ENCODE assay signal across 13 mouse cellular contexts in the genomic region with DNA sequence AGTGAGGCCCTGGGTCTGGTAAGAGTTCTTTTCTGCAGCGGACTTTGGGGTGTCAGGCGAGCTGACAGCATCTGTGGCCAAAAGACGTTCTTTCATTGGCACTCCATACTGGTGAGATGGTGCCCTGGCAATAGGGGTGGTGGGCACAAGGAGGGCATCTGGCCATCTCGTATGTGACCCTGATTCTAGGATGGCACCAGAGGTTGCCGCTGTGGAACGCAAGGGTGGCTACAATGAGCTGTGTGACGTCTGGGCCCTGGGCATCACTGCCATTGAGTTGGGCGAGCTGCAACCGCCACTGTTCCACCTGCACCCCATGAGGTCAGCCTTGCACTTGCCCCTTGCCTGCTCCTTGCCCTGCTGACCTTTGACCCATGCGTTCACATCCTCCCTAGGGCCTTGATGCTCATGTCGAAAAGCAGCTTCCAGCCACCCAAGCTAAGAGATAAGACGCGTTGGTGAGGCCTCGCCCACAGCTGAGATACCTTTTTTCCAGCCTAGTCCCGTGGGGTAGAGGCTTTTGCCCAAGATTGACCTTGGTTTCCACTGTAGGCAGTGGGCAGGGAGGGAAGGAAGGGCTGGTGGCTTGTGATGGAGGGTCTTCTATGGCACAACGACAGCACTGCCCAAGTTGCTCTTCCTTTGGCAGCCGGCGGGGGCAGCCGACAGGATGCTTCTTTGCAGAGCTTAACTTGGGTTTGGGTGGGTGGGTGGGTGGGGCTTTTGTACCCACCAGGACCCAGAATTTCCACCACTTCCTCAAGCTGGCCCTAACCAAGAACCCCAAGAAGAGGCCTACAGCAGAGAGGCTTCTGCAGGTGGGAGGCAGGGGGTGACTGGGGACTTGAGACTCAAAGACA. TPM values are rescaled to one million over a fixed set of nuclear protein-coding genes. Genes with fewer than 3 reads are reported as not detected.
DNase-seq lines count a peak whose midpoint lies in the region; ATAC-seq and TF ChIP-seq lines count a peak whose summit lies in the region.
"Had no signal": no experiment of that assay in that cellular context is flagged by ENCODE, and none has a peak within 500 bp of the region (broad histone marks: within the 10 kb centered on the region; RNA-seq: fewer than 3 reads in every experiment).

No protein-coding gene starts in this region.

- no peak for DNase-seq in heart, adult 2 months
- DNase-seq in heart, postnatal 14 days: no peak
- no peak for DNase-seq in lung, postnatal 0 days (ENCODE audit: low spot score)
- DNase-seq in lung, postnatal 10 days: no peak
- peak; percentile 56 for DNase-seq in thymus, postnatal 14 days
- DNase-seq: right cerebral cortex, adult 18-20 months had no signal

- TF ChIP-seq EP300 in heart, adult 2 months (IDR thresholded peaks at IDR 0.05; ENCODE audit: insufficient read depth, low read depth, low read length): no peak
- TF ChIP-seq EP300 in lung, postnatal 0 days (IDR thresholded peaks at IDR 0.05): no peak

- no peak for TF ChIP-seq POLR2A in heart, adult 2 months (IDR thresholded peaks at IDR 0.05; ENCODE audit: insufficient read depth, low read depth, low read length)

- no peaks in the 10 kb centered on the region for H3K9me3 ChIP-seq in lung, postnatal 0 days (ENCODE audit: low read length)
- H3K9me3 ChIP-seq in liver, embryonic 12.5 days (replicated peaks): no peaks in the 10 kb centered on the region
- H3K9me3 ChIP-seq in intestine, embryonic 15.5 days: no peaks in the 10 kb centered on the region
- H3K9me3 ChIP-seq: embryonic facial prominence, embryonic 15.5 days; forebrain, embryonic 12.5 days; hindbrain, embryonic 15.5 days; limb, embryonic 15.5 days had no signal

- peak; percentile 21 for TF ChIP-seq CTCF in heart, adult 2 months (IDR thresholded peaks at IDR 0.05)
- no peak; the same call in 1 of the 2 replicates for TF ChIP-seq CTCF in lung, postnatal 0 days (IDR thresholded peaks at IDR 0.05)

- H3K9ac ChIP-seq in heart, adult 2 months (ENCODE audit: low read depth, low read length): no peak overlapping the region; the same call in 1 of the 2 replicates
- H3K9ac ChIP-seq in lung, postnatal 0 days (replicated peaks; ENCODE audit: low read depth): no peak overlapping the region
- H3K9ac ChIP-seq in liver, embryonic 12.5 days: no peak overlapping the region
- H3K9ac ChIP-seq in intestine, embryonic 15.5 days: no peak overlapping the region
- H3K9ac ChIP-seq: embryonic facial prominence, embryonic 15.5 days; forebrain, embryonic 12.5 days; hindbrain, embryonic 15.5 days; limb, embryonic 15.5 days had no signal

- no peaks in the 10 kb centered on the region for H3K27me3 ChIP-seq in heart, adult 2 months (ENCODE audit: control insufficient read depth, insufficient read depth, low read length)
- H3K27me3 ChIP-seq in lung, postnatal 0 days (replicated peaks; ENCODE audit: insufficient read depth, low read length): no peaks in the 10 kb centered on the region
- no peaks in the 10 kb centered on the region for H3K27me3 ChIP-seq in liver, embryonic 12.5 days (replicated peaks)
- H3K27me3 ChIP-seq in intestine, embryonic 15.5 days (replicated peaks): no peaks in the 10 kb centered on the region
- H3K27me3 ChIP-seq: embryonic facial prominence, embryonic 15.5 days; forebrain, embryonic 12.5 days; hindbrain, embryonic 15.5 days; limb, embryonic 15.5 days; Patski had no signal

- H3K4me1 ChIP-seq in heart, adult 2 months (ENCODE audit: control insufficient read depth, insufficient read depth, low read length): peaks cover 13% of the 10 kb centered on the region
- peaks cover 9% of the 10 kb centered on the region; the same call in 1 of the 2 replicates for H3K4me1 ChIP-seq in lung, postnatal 0 days (ENCODE audit: insufficient read depth, low read depth, low read length)
- H3K4me1 ChIP-seq in liver, embryonic 12.5 days: peaks cover 71% of the 10 kb centered on the region
- peaks cover 20% of the 10 kb centered on the region for H3K4me1 ChIP-seq in intestine, embryonic 15.5 days (replicated peaks)

- H3K79me2 ChIP-seq in heart, adult 2 months (replicated peaks; ENCODE audit: control insufficient read depth, insufficient read depth, low read length): no peaks in the 10 kb centered on the region

- H3K4me3 ChIP-seq in heart, adult 2 months: peak overlapping the region; percentile 13
- H3K4me3 ChIP-seq in lung, postnatal 0 days (ENCODE audit: low read depth, low read length): no peak overlapping the region
- no peak overlapping the region for H3K4me3 ChIP-seq in liver, embryonic 12.5 days
- no peak overlapping the region for H3K4me3 ChIP-seq in intestine, embryonic 15.5 days (replicated peaks)
- H3K4me3 ChIP-seq: embryonic facial prominence, embryonic 15.5 days; forebrain, embryonic 12.5 days; hindbrain, embryonic 15.5 days; limb, embryonic 15.5 days had no signal

- H3K4me2 ChIP-seq in lung, postnatal 0 days (replicated peaks; ENCODE audit: low read depth, low read length): 0 out of 2 replicates have a peak overlapping the region, but pooled peaks have one; percentile 96
- H3K4me2 ChIP-seq in liver, embryonic 12.5 days: peak overlapping the region; percentile 99; the same call in 1 of the 2 replicates
- no peak overlapping the region for H3K4me2 ChIP-seq in intestine, embryonic 15.5 days (replicated peaks)
- H3K4me2 ChIP-seq: forebrain, embryonic 12.5 days; limb, embryonic 15.5 days had no signal

- H3K36me3 ChIP-seq in heart, adult 2 months (ENCODE audit: control insufficient read depth, insufficient read depth, low read length): no peaks in the 10 kb centered on the region
- H3K36me3 ChIP-seq in lung, postnatal 0 days (ENCODE audit: insufficient read depth, low read length): peaks cover 28% of the 10 kb centered on the region; the same call in 1 of the 2 replicates
- peaks cover 63% of the 10 kb centered on the region for H3K36me3 ChIP-seq in liver, embryonic 12.5 days
- H3K36me3 ChIP-seq in intestine, embryonic 15.5 days: peaks cover 32% of the 10 kb centered on the region

- ATAC-seq in lung, postnatal 0 days: no peak
- ATAC-seq in liver, embryonic 12.5 days: no peak
- no peak for ATAC-seq in intestine, embryonic 15.5 days
- ATAC-seq: Patski had no signal

- intact Hi-C loops in heart, adult 2 months (cut with DNase I): loop anchor here (2.0 kb wide), 1 partner anchor 56 kb away; the partner anchor contains the start of gene Rasgrp2
- intact Hi-C loops in heart, postnatal 14 days (cut with DNase I): loop anchor here (10.0 kb wide), 1 partner anchor 848 kb away; the partner anchor contains the start of gene Cfl1

- no peak overlapping the region; the same call in 1 of the 2 replicates for H3K27ac ChIP-seq in heart, adult 2 months
- no peak overlapping the region for H3K27ac ChIP-seq in lung, postnatal 0 days (ENCODE audit: low read length)
- H3K27ac ChIP-seq in liver, embryonic 12.5 days: no peak overlapping the region
- H3K27ac ChIP-seq in intestine, embryonic 15.5 days: no peak overlapping the region
- H3K27ac ChIP-seq: embryonic facial prominence, embryonic 15.5 days; forebrain, embryonic 12.5 days; hindbrain, embryonic 15.5 days; limb, embryonic 15.5 days had no signal

- 71% methylated on average over 19 of the region's 19 CpGs for WGBS in heart, adult 2 months
- WGBS in lung, postnatal 0 days: 74% methylated on average over 19 of the region's 19 CpGs
- WGBS in liver, embryonic 12.5 days (ENCODE audit: insufficient replicate concordance): 65% methylated on average over 19 of the region's 19 CpGs
- WGBS in intestine, embryonic 15.5 days: 81% methylated on average over 19 of the region's 19 CpGs

RNA-seq across cellular contexts. Expression of gene Map4k2, which starts 2.4 kb away (rescaled TPM):
- total RNA-seq in heart, adult 2 months (2021): 10 to 100 TPM; 36.1 to 38.4 TPM
- 88.9 and 107 TPM in 2 replicates for polyA plus RNA-seq in heart, adult 2 months (2012; rRNA removed)
- 10 to 100 TPM; 56.3 TPM for total RNA-seq in heart, postnatal 14 days (2021)
- 22.5 and 25.0 TPM in 2 replicates for polyA plus RNA-seq in lung, postnatal 0 days (2015; fragmentation: Nextera tagmentation; extraction: Ambion mirVana)
- polyA plus RNA-seq in liver, embryonic 12.5 days (2016; fragmentation: Nextera tagmentation; extraction: Ambion mirVana): 9.2 and 9.3 TPM in 2 replicates
- 8.8 and 11.0 TPM in 2 replicates for polyA plus RNA-seq in intestine, embryonic 15.5 days (2015; fragmentation: Nextera tagmentation; extraction: Ambion mirVana)

RNA-seq across cellular contexts. Expression of gene Men1, which starts 8.5 kb away (rescaled TPM):
- total RNA-seq in heart, adult 2 months (2021): 10 to 100 TPM; 13.9 to 14.0 TPM
- 19.4 and 19.6 TPM in 2 replicates for polyA plus RNA-seq in heart, adult 2 months (2012; rRNA removed)
- total RNA-seq in heart, postnatal 14 days (2021): 10 to 100 TPM; 18.2 to 18.5 TPM
- polyA plus RNA-seq in lung, postnatal 0 days (2015; fragmentation: Nextera tagmentation; extraction: Ambion mirVana): 42.1 and 42.7 TPM in 2 replicates
- 48.6 and 49.4 TPM in 2 replicates for polyA plus RNA-seq in liver, embryonic 12.5 days (2016; fragmentation: Nextera tagmentation; extraction: Ambion mirVana)
- polyA plus RNA-seq in intestine, embryonic 15.5 days (2015; fragmentation: Nextera tagmentation; extraction: Ambion mirVana): 68.8 and 71.9 TPM in 2 replicates

RNA-seq across cellular contexts. Expression of gene Sf1, which starts 20.2 kb away (rescaled TPM):
- 100 to 1,000 TPM in 1 of 2 experiments, 10 to 100 TPM in 1; 93.0 to 103 TPM for total RNA-seq in heart, adult 2 months (2021)
- 51.7 and 58.5 TPM in 2 replicates for polyA plus RNA-seq in heart, adult 2 months (2012; rRNA removed)
- total RNA-seq in heart, postnatal 14 days (2021): 100 to 1,000 TPM; 102 to 105 TPM
- polyA plus RNA-seq in lung, postnatal 0 days (2015; fragmentation: Nextera tagmentation; extraction: Ambion mirVana): 48.1 and 49.5 TPM in 2 replicates
- 115 and 119 TPM in 2 replicates for polyA plus RNA-seq in liver, embryonic 12.5 days (2016; fragmentation: Nextera tagmentation; extraction: Ambion mirVana)
- 118 and 129 TPM in 2 replicates for polyA plus RNA-seq in intestine, embryonic 15.5 days (2015; fragmentation: Nextera tagmentation; extraction: Ambion mirVana)

RNA-seq across cellular contexts. Expression of gene Cdc42bpg, which starts 37.0 kb away (rescaled TPM):
- total RNA-seq in heart, adult 2 months (2021): 10 to 100 TPM; 11.7 to 13.9 TPM
- 7.0 and 7.7 TPM in 2 replicates for polyA plus RNA-seq in heart, adult 2 months (2012; rRNA removed)
- total RNA-seq in heart, postnatal 14 days (2021): 1 to 10 TPM; 8.9 to 9.8 TPM
- polyA plus RNA-seq in lung, postnatal 0 days (2015; fragmentation: Nextera tagmentation; extraction: Ambion mirVana): 2.8 and 3.2 TPM in 2 replicates
- 0.20 TPM in 2 replicates for polyA plus RNA-seq in liver, embryonic 12.5 days (2016; fragmentation: Nextera tagmentation; extraction: Ambion mirVana)
- 1.0 and 1.4 TPM in 2 replicates for polyA plus RNA-seq in intestine, embryonic 15.5 days (2015; fragmentation: Nextera tagmentation; extraction: Ambion mirVana)

RNA-seq across cellular contexts. Expression of gene Pygm, which starts 40.9 kb away (rescaled TPM):
- total RNA-seq in heart, adult 2 months (2021): 1,000 to 10,000 TPM; 1,101 to 1,298 TPM
- 1,120 and 1,632 TPM in 2 replicates for polyA plus RNA-seq in heart, adult 2 months (2012; rRNA removed)
- total RNA-seq in heart, postnatal 14 days (2021): 100 to 1,000 TPM; 824 to 866 TPM
- 20.5 and 32.1 TPM in 2 replicates for polyA plus RNA-seq in lung, postnatal 0 days (2015; fragmentation: Nextera tagmentation; extraction: Ambion mirVana)
- polyA plus RNA-seq in liver, embryonic 12.5 days (2016; fragmentation: Nextera tagmentation; extraction: Ambion mirVana): 2.6 and 2.7 TPM in 2 replicates
- 6.1 and 6.3 TPM in 2 replicates for polyA plus RNA-seq in intestine, embryonic 15.5 days (2015; fragmentation: Nextera tagmentation; extraction: Ambion mirVana)
